Mouse (Mus musculus): ENCODE measurements around the gene Coq9. TPM values are rescaled to one million over a fixed set of nuclear protein-coding genes. Genes with fewer than 3 reads are reported as not detected.
"Not testable (repeated sequence)": the region's sequence is repeated elsewhere in the genome, so short reads cannot be mapped to it uniquely, and the experiment has no call there.

Coq9 gene
- polyA plus RNA-seq, 1 experiment = 44.0 TPM

- Histone ChIP-seq H3K79me2 (ENCODE audit: control insufficient read depth, insufficient read depth) (peaks cover 67% of the 10 kb centered on the region), H3K27me3 (ENCODE audit: control insufficient read depth, insufficient read depth, insufficient read length) (no peaks in the 10 kb centered on the region), H3K79me3 (ENCODE audit: low read depth) (peaks cover 46% of the 10 kb centered on the region), H3K4me3 (ENCODE audit: insufficient read depth, poor library complexity, severe bottlenecking) (peak overlapping the region; percentile 84), H3K36me3 (ENCODE audit: control insufficient read depth, insufficient read depth) (peaks cover 16% of the 10 kb centered on the region), H3ac (ENCODE audit: control insufficient read depth, insufficient read length, low read depth) (peak overlapping the region; percentile 67)
- TF ChIP-seq MYOG (IDR thresholded peaks at IDR 0.05; ENCODE audit: control insufficient read depth, extremely low read depth, insufficient read length) (no peak), CTCF (IDR thresholded peaks at IDR 0.05; ENCODE audit: control insufficient read depth, insufficient read depth, insufficient read length) (no peak), MAX (IDR thresholded peaks at IDR 0.05) (no peak), CEBPB (IDR thresholded peaks at IDR 0.05; ENCODE audit: low read depth) (peak; percentile 45), USF1 (IDR thresholded peaks at IDR 0.05; ENCODE audit: low read depth) (no peak)
Measured at GRCm38 (mm10) chr8:94836456-94837240, 1.5 kb upstream of the Coq9 start.

- Histone ChIP-seq H3K79me2 (ENCODE audit: control insufficient read depth, insufficient read depth) (peaks cover 48% of the 10 kb centered on the region), H3K27me3 (ENCODE audit: control insufficient read depth, insufficient read depth, insufficient read length) (no peaks in the 10 kb centered on the region), H3ac (ENCODE audit: control insufficient read depth, insufficient read length, low read depth) (peak overlapping the region; percentile 87), H3K4me3 (ENCODE audit: insufficient read depth, poor library complexity, severe bottlenecking) (peak overlapping the region; percentile 84), H3K36me3 (ENCODE audit: control insufficient read depth, insufficient read depth) (no peaks in the 10 kb centered on the region), H3K79me3 (ENCODE audit: low read depth) (peaks cover 30% of the 10 kb centered on the region)
- TF ChIP-seq MYOG (IDR thresholded peaks at IDR 0.05; ENCODE audit: control insufficient read depth, extremely low read depth, insufficient read length) (no peak), CTCF (IDR thresholded peaks at IDR 0.05; ENCODE audit: control insufficient read depth, insufficient read depth, insufficient read length) (no peak), CEBPB (IDR thresholded peaks at IDR 0.05; ENCODE audit: low read depth) (peak; percentile 23), USF1 (IDR thresholded peaks at IDR 0.05; ENCODE audit: low read depth) (no peak)
Measured at GRCm38 (mm10) chr8:94838600-94838999, 479 bp downstream of the Coq9 start.

- H3K79me2 ChIP-seq (ENCODE audit: control insufficient read depth, insufficient read depth) = peaks cover 22% of the 10 kb centered on the region
- no peak overlapping the region for H3K4me3 ChIP-seq (ENCODE audit: insufficient read depth, poor library complexity, severe bottlenecking)
- H3K27me3 ChIP-seq (ENCODE audit: control insufficient read depth, insufficient read depth, insufficient read length) = no peaks in the 10 kb centered on the region
- TF ChIP-seq CTCF (IDR thresholded peaks at IDR 0.05; ENCODE audit: control insufficient read depth, insufficient read depth, insufficient read length) = no peak
- TF ChIP-seq FOSL1 (IDR thresholded peaks at IDR 0.05; ENCODE audit: insufficient read depth, low read length, poor library complexity, severe bottlenecking) = no peak
- no peak for TF ChIP-seq MAX (IDR thresholded peaks at IDR 0.05)
- TF ChIP-seq USF1 (IDR thresholded peaks at IDR 0.05; ENCODE audit: low read depth) = no peak
- no peak for TF ChIP-seq MYOG (IDR thresholded peaks at IDR 0.05; ENCODE audit: control insufficient read depth, extremely low read depth, insufficient read length)
- TF ChIP-seq CEBPB (IDR thresholded peaks at IDR 0.05; ENCODE audit: low read depth) = no peak
- TF ChIP-seq MYOD1 (IDR thresholded peaks at IDR 0.05; ENCODE audit: control insufficient read depth, insufficient read length, low read depth) = no peak
- H3K79me3 ChIP-seq (ENCODE audit: low read depth) = peaks cover 17% of the 10 kb centered on the region
- peaks cover 12% of the 10 kb centered on the region for H3K36me3 ChIP-seq (ENCODE audit: control insufficient read depth, insufficient read depth)
- no peak overlapping the region for H3ac ChIP-seq (ENCODE audit: control insufficient read depth, insufficient read length, low read depth)
Measured at GRCm38 (mm10) chr8:94841183-94841582, 3.1 kb downstream of the Coq9 start.

- H3K36me3 ChIP-seq (ENCODE audit: control insufficient read depth, insufficient read depth) = peaks cover 11% of the 10 kb centered on the region
- TF ChIP-seq CTCF (IDR thresholded peaks at IDR 0.05; ENCODE audit: control insufficient read depth, insufficient read depth, insufficient read length) (no peak), USF1 (IDR thresholded peaks at IDR 0.05; ENCODE audit: low read depth) (no peak), FOSL1 (IDR thresholded peaks at IDR 0.05; ENCODE audit: insufficient read depth, low read length, poor library complexity, severe bottlenecking) (no peak), MYOG (IDR thresholded peaks at IDR 0.05; ENCODE audit: control insufficient read depth, extremely low read depth, insufficient read length) (no peak), CEBPB (IDR thresholded peaks at IDR 0.05; ENCODE audit: low read depth) (no peak), MYOD1 (IDR thresholded peaks at IDR 0.05; ENCODE audit: control insufficient read depth, insufficient read length, low read depth) (no peak)
- H3K27me3 ChIP-seq (ENCODE audit: control insufficient read depth, insufficient read depth, insufficient read length) = no peaks in the 10 kb centered on the region
- no peak overlapping the region for H3K4me3 ChIP-seq (ENCODE audit: insufficient read depth, poor library complexity, severe bottlenecking)
- H3K79me3 ChIP-seq (ENCODE audit: low read depth) = no peaks in the 10 kb centered on the region
- no peak overlapping the region for H3ac ChIP-seq (ENCODE audit: control insufficient read depth, insufficient read length, low read depth)
- H3K79me2 ChIP-seq (ENCODE audit: control insufficient read depth, insufficient read depth) = no peaks in the 10 kb centered on the region
Measured at GRCm38 (mm10) chr8:94850049-94850448, 11.9 kb downstream of the Coq9 start.

GRCm38 (mm10) chr8:94854761-94855160 is 16.6 kb downstream of the Coq9 start:
- Histone ChIP-seq H3K79me2 (ENCODE audit: control insufficient read depth, insufficient read depth) (peaks cover 24% of the 10 kb centered on the region), H3K79me3 (ENCODE audit: low read depth) (peaks cover 14% of the 10 kb centered on the region), H3K36me3 (ENCODE audit: control insufficient read depth, insufficient read depth) (peaks cover 11% of the 10 kb centered on the region)
- H3ac ChIP-seq (ENCODE audit: control insufficient read depth, insufficient read length, low read depth); H3K4me3 ChIP-seq (ENCODE audit: insufficient read depth, poor library complexity, severe bottlenecking); H3K27me3 ChIP-seq (ENCODE audit: control insufficient read depth, insufficient read depth, insufficient read length): not testable (repeated sequence)

- peaks cover 20% of the 10 kb centered on the region for H3K36me3 ChIP-seq (ENCODE audit: control insufficient read depth, insufficient read depth)
- no peak overlapping the region for H3ac ChIP-seq (ENCODE audit: control insufficient read depth, insufficient read length, low read depth)
- no peak overlapping the region for H3K4me3 ChIP-seq (ENCODE audit: insufficient read depth, poor library complexity, severe bottlenecking)
- H3K79me2 ChIP-seq (ENCODE audit: control insufficient read depth, insufficient read depth) = peaks cover 33% of the 10 kb centered on the region
- H3K27me3 ChIP-seq (ENCODE audit: control insufficient read depth, insufficient read depth, insufficient read length) = no peaks in the 10 kb centered on the region
- H3K79me3 ChIP-seq (ENCODE audit: low read depth) = peaks cover 16% of the 10 kb centered on the region
- TF ChIP-seq MAX (IDR thresholded peaks at IDR 0.05) = no peak
- TF ChIP-seq FOSL1 (IDR thresholded peaks at IDR 0.05; ENCODE audit: insufficient read depth, low read length, poor library complexity, severe bottlenecking) = no peak
- TF ChIP-seq CTCF (IDR thresholded peaks at IDR 0.05; ENCODE audit: control insufficient read depth, insufficient read depth, insufficient read length) = no peak
Measured at GRCm38 (mm10) chr8:94857011-94857345, 18.9 kb downstream of the Coq9 start.

All from C2C12 (cell line).